Mouse (Mus musculus): ENCODE measurements around the gene 4933434E20Rik.

4933434E20Rik gene

DNA sequence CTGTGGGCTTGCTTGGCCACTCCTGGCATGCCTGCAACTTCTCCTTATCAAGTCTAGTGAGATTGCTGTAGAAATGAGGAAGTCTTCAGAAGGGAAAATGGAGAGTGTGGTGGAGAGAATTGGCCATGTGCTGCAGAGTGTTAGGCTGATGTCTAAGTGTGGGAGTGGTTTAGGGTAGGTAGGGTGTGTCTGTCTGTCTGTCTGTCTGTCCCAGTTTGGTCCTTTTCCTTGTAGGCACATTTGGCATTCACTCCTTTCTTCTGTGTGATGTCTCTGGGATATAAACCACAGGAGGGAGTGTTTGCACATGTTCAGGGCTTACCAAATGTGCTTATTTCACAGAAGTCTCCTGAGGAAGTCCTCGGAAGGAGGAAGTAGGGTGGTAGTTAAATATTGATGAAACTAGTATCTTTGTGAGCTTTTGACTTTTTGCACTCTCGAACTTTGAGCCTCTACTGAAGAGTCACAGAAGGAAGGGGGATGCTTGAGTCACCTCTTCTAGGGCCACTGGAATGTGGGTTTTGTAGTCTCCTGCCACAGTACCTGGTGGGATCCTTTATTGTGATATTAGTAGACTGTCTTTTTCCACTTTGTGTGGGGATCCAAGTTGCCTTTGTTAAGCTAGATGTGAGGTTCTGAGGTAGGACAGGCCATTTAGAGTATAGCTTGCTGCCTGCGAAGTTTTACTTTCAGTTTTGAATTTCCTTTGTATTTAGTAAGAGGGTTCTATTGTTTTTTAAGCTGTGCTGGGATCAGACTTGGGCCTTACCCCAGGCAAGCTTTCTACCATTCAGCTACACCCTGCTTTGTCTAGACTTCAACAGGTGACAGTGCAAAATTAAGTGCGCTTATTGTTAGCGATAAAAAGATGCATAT lies 30.2 kb downstream of the 4933434E20Rik start:
- DNase-seq: no peak

DNA sequence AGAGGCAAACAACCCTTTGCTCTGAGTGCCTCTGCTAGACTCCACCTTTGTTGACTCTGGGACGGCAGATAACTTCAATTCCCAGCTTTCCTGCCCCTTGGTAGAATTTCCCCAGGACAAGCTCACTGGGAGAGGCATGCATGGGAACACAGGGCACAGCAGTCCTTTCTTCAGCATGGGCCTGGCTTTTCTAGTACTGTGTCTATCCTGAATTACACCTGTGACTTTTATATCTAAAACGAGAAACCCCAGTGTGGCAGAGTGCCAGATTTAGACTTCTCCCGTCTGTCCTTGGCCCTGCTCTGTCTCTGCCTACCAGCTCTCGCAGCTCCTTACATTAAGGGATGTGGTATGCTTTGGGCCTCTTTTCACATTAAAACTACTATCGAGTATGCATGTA lies 31.6 kb downstream of the 4933434E20Rik start:
- no peak for DNase-seq

DNA sequence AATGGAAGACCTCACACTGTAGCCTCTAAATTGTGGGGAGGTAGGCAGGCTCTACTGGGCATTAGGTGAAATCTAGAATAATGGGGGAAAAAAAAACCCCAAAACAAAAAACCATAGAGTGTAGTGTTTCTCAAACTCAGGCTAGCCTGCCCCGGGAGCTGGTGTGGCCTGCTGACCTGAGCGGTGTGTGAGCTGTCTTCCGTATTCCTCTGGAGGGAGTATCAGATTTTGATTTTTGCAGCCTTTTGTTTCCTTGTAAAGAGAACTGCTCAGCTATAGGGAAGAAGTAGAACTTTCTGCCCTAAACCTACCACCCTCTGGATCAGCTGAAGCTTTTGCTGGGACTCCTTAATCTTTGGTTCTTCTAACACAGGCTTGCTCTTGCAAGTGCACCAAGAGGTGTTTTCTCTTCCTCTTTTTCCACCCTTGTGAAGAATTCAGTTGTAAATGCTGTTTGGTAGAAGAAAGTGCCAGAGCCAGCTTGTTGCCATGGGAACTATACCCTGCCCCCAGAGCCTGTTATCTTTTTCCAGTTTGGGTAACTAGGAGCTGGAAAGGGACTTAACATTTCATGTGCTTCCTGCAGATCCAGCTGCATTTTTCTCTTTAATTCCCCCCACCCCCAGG lies 32.4 kb downstream of the 4933434E20Rik start:
- DNase-seq: no peak

DNA sequence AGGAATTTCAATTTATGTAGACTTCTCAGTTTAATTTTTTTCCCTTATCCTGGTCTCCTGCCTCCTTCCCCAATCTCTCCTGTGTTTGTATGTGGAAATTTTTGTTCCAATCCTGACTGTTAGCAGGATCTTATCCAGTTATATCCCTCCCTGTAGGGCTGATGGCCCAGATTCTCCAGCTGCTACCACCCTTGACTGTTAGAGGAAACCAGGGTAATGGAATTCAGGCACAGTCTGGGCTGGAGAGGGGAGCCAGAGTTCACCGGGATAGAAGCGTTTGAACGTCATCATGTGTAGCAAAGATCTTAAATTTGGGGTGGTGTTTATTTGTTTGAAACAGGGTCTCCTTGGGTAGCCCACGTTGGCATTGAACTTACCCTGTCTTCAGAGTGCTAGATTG lies 33.4 kb downstream of the 4933434E20Rik start:
- no peak for DNase-seq

DNA sequence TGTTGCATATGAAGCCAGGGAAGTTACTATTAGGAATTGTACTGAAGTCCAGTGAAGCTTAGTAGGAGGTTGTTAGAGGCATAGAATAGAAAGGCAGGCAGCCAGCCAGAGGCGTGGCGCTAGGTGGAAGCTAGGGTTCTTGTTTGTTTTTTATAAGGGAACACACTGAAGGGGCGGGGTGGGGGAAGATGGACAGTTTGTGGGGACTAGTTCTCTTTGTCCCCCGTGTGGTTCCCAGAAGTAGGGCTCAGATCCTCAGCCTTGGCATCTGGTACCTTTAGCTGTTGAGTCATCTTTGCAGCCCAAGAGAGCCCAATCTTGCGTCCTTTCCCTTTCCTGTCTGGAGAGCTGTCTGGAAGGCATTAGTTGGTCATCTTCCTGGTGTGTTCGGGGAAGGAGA lies 33.8 kb downstream of the 4933434E20Rik start:
- no peak for DNase-seq

DNA sequence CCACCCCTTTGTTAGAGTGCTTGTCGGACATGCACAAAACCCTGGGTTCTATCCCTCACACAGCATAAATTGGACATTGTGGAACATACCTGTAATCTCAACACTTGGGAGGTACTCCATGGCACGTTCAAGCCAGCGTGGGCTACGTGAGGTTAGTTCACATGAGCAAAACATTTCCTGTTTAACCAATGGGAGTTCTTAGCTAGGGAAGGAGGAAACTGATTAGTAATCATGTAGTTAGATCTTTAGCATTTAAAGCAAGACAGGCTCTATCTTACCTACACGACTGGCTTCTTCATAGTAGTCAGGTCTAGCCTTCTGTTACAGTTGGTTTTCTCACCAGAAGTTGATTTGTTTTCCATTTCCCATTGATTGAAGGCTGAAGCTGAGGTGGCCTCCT lies 34.6 kb downstream of the 4933434E20Rik start:
- no peak for DNase-seq

DNA sequence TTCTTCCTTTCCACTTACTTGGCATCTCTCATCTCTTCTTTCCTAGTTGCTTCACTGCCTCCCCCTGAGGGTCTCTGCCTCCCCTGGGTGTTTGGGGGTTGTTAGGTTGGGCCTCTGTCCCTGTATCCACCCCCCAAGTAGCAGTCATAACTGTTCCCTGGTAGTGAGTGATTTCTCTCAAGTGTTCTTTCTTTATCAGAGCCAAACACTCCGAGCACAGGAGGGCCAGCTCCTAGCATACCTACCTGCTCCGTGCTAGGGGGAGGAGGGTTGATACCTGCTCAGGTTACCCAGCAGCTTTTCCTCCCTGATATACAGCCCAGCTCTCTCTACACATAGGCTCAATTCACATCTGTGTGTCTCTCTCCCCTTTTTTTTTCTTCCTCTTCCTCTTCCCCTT lies 37.2 kb downstream of the 4933434E20Rik start:
- DNase-seq: no peak

DNA sequence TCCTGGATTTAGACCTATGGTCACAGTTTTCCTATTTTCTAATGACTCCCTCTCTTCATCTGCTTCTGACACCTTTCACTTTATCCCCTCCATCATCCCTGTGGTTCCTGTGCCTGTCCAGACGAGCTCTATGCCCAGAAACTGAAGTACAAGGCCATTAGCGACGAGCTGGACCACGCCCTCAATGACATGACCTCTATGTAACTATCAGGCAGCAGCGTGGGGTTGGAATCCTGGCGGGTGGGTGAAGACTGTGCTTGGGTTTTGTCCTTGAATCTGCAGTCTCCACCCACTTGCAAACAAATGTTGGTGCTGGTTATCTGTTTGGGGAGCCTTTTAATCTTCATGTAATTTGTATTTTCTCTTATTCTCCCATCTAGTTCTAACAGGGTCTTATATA lies 39.5 kb downstream of the 4933434E20Rik start:
- no peak for DNase-seq

DNA sequence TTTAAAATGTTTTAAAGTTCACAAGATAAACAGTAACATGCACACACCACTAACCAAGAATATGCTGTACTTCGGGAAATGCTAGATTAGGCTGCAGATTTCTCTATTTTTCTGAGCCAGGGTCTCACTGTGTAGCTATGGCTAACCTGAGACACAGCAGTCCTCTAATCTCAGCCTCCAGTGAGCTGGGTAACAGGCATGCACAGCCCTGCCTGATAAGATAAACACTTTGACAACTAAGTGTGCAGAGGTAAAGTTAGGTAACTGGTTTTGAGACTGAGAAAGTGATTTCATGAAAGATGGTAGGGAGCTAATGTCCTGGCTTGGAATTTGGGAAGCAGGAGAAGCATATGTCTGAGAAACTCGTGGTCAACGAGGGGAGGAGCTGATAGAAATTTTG lies 43.0 kb downstream of the 4933434E20Rik start:
- no peak for DNase-seq

DNA sequence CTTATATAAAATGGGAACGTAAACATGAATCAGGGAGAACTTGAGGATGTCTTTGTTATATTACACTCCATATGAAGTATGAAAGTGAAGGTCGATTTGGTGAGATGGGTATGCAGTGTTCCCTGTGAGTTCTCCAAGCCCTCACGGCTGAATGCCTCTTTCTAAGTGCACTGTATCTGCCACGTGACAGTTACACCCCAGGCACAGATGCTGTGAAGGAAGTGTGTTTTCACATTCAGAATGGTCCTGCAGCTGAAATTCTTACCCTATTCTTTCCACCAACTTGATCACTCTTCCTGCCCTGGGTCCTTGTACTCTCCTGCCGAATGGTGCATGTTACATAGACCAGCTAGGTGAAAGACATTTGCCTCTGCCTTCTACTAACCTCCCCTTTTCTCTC lies 46.5 kb downstream of the 4933434E20Rik start:
- DNase-seq: no peak

DNA sequence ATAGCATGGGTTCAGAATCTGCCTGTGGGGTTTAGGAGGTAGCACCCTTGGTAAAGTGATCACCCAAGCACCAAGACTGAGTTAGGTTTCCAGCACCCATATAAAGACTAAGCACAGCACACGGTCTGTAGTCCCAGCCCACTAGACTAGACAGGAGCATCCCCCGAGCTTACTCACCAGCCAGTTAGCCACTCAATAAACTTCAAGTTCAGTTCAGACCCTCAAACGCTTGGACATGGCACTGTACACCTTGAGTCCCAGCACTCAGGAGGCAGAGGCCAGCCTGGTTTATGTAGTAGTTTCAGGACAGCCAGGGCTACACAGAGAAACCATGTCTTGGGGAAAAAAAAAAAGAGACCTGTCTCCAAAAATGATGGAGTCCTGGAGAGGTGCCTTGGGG lies 49.6 kb downstream of the 4933434E20Rik start:
- no peak for DNase-seq

DNA sequence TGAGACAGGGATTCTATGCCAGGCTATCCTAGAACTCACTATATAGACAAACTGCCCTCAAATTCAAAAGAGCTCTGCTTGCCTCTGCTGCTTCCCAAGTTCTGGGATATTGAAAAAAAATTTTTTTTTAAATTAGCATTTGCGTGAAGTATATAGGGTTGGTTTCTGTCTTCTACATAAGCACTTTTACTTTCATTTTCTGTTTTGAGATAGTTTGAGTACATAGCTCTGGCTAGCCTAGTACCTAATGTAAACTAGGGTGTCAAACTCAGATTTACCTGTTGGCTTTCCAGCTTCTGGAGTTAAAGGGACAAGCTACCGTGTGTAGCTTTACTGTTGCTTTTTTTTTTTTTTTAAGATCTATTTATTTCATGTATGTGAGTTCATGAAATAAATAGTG lies 50.2 kb downstream of the 4933434E20Rik start:
- no peak for DNase-seq

DNA sequence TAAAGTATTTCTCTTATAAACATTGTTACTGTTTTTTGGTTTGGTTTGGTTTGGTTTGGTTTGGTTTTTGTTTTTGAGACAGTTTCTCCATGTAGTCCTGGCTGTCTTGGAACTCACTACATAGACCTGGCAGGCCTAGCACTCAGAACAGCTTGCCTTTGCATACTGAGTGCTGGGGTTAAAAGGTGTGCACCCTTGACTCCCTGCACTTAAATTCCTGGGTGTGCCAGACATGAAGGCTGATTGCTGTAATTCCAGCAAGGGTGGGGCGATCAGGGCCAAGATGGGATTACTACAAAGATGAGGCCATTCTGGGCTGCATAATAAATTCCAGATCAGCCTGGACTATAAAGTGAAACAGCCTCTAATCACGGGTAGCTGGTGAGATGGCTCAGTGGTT lies 50.8 kb downstream of the 4933434E20Rik start:
- no peak for DNase-seq

DNA sequence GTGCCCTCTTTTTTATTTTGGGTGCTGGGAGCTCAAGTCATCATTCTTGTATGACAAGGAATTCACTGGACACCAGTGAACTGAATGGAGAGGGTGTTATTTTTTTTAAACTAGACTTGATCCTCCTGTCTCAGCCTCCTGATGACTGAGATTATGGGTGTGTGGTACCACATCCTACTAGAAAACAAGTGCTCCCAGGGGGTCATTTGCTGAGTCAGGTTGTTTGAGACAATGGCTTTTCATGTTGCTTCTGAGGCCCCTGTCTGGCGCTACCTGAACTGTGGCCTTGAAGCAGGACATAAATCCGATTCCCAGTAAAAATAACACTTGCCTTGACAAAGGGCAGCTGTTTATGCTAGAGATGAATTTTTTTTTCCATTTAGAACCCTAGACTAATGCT lies 51.7 kb downstream of the 4933434E20Rik start:
- no peak for DNase-seq

DNA sequence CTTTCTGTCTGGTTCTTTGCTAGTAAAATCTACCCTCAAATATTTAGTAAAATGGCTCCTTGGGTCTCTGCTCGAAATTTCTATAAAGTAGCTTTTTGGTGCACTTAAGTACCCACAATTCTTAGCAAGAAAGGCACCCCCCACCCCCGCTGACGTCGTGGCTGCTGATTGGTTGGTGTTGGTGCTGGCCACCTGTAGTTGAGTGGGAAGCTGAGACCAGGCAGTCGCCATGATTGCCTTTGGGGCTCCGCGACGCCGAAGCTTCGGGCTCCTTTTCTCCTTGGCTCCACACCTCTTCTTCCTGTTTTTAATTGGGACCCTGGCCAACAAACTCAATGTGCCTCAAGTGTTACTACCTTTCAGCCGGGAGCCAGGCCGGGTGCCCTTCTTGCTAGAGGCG lies 52.5 kb downstream of the 4933434E20Rik start, which contains the start of gene Nup210l:
TSS of gene Nup210l (plus strand) at position 195 of the 400 bp plus-strand sequence.
- no peak for DNase-seq

DNA sequence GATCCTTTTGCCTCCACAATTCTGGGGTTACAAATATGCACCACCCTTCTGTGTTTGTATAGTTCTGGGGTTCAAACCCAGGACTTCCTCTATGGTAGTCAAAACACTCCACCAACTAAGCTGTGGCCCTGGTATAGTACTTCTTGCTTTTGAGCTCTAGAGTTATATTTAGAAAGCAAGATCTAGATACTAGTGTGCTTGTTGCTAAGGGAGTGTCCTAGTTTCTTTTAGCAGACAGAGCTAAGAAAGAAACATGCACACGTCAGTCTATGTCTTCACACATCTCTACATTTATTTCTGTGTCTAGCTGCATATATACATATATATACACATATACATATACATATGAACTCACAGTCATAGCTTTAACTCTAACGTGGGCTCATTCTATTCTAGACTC lies 60.3 kb downstream of the 4933434E20Rik start:
- no peak for DNase-seq

DNA sequence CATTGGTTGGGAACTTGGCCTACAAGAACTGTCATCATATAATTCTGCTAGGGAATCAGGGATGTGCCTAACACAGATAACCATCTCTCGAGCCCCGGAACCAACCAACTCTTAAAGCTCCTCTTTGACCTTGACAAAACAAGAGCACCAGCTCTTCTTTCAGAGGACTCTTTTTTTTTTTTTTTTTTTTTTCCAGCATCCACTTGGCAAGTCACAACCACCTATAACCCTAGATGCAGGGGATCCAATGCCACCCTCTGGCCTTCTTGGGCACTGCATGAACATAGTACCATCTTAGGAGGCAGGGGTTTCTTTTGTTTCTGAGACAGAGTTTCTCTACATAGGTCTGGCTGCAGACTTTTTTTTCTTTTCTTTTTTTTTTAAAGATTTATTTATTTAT lies 62.9 kb downstream of the 4933434E20Rik start:
- DNase-seq: peak in 1 of 2 experiments; percentile 36

DNA sequence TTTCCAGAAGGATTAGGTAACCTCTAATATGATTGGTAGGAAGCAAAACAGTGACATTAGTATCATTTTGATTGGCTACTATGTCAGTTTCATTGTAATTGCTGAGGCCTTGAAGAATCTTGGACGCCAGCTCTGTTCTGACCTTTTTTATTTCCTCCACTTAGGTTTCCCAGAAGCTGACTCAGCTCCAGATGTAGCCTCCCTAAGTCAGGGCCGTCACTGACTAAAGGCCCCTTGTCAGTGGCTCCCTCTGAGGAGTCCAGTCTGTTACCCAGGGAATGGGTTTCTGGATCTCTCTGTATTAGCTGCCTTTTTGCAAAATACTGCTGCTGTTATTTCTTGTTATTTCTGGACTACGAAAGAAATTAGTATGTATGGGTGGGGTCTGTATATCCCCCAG lies 64.1 kb downstream of the 4933434E20Rik start:
- DNase-seq: no peak
